Mouse (Mus musculus) heart, adult 2 months (tissue): ENCODE measurements around the gene Uvssa.

Experiments used
- CTCF ChIP-seq: fragments of 200-600 bp; IDR thresholded peaks from 2 replicates; pipeline ENCODE4 v1.8.1; 2022; ENCODE audit warnings: antibody characterized with exemption, mild to moderate bottlenecking, moderate library complexity
- EP300 ChIP-seq: fragments of 200-500 bp; IDR thresholded peaks from 2 replicates; pipeline ENCODE4 v1.6.1; 2011; ENCODE audit warnings: low read depth, low read length, control low read depth; ENCODE audit not compliant: insufficient read depth
- POLR2A ChIP-seq: fragments of 200-500 bp; IDR thresholded peaks from 2 replicates; pipeline ENCODE4 v1.6.1; 2011; ENCODE audit warnings: mild to moderate bottlenecking, low read depth, low read length, control low read depth; ENCODE audit not compliant: insufficient read depth

GRCm38 (mm10) chr5:33357494-33357893 is 20.9 kb upstream of the Uvssa start:
- no peak for TF ChIP-seq EP300
- TF ChIP-seq CTCF, result no peak
- no peak for TF ChIP-seq POLR2A
